Mouse (Mus musculus) liver, postnatal 0 days (tissue): ENCODE data around the gene Aspdh. TPM values are rescaled to one million over a fixed set of nuclear protein-coding genes. Genes with fewer than 3 reads are reported as not detected.

ENCODE experiments used
- ATAC-seq: fragments of 200-750 bp; cut with Nextera tagmentation; 2 replicates; pipeline ENCODE4 v1.8.0; 2017; ENCODE audit warnings: mild to moderate bottlenecking, moderate library complexity
- DNase-seq: peaks from one replicate; pipeline ENCODE4 v3.0.0-alpha.2; 2016
- H3K27ac ChIP-seq: fragments of 300-500 bp; sonication (generic); 2 replicates; pipeline ENCODE4 v1.5.1; 2014; ENCODE audit warnings: antibody characterized with exemption, moderate library complexity, mild to moderate bottlenecking, low read depth
- H3K27me3 ChIP-seq: fragments of 300-500 bp; sonication (generic); 2 replicates; pipeline ENCODE4 v1.6.1; 2014; ENCODE audit warnings: low read length, control low read depth, mixed read lengths; ENCODE audit not compliant: insufficient read depth
- H3K36me3 ChIP-seq: fragments of 300-500 bp; sonication (generic); replicated peaks from 2 replicates; pipeline ENCODE4 v1.6.1; 2014; ENCODE audit warnings: mild to moderate bottlenecking, control low read depth, low read length, moderate library complexity, mixed read lengths; ENCODE audit not compliant: insufficient read depth
- H3K4me1 ChIP-seq: fragments of 300-500 bp; sonication (generic); 2 replicates; pipeline ENCODE4 v1.6.1; 2014; ENCODE audit warnings: antibody characterized with exemption, mild to moderate bottlenecking, control low read depth; ENCODE audit not compliant: insufficient read depth
- H3K4me2 ChIP-seq: fragments of 300-500 bp; sonication (generic); 2 replicates; pipeline ENCODE4 v1.6.1; 2014; ENCODE audit warnings: low read depth, mild to moderate bottlenecking, low read length, moderate library complexity, mixed read lengths
- H3K4me3 ChIP-seq: fragments of 300-500 bp; sonication (generic); 2 replicates; pipeline ENCODE4 v1.5.1; 2014; ENCODE audit warnings: low read depth, low read length
- H3K9ac ChIP-seq: fragments of 300-500 bp; sonication (generic); replicated peaks from 2 replicates; pipeline ENCODE4 v1.6.1; 2014; ENCODE audit warnings: mild to moderate bottlenecking, moderate library complexity
- H3K9me3 ChIP-seq: fragments of 300-500 bp; sonication (generic); 2 replicates; pipeline ENCODE4 v1.6.1; 2016; ENCODE audit warnings: mild to moderate bottlenecking, control low read depth, low read length, mixed read lengths
- CTCF ChIP-seq: sonication (generic); IDR thresholded peaks from 2 replicates; pipeline ENCODE4 v1.5.1; 2016; ENCODE audit warnings: antibody characterized with exemption, low read depth
- EP300 ChIP-seq: IDR thresholded peaks from 2 replicates; pipeline ENCODE4 v1.6.1; 2016; ENCODE audit warnings: antibody characterized with exemption, low read depth, mild to moderate bottlenecking
- WGBS: fragments of 180-500 bp; shearing (Covaris S2); extraction: QIAGEN DNeasy Blood & Tissue Kit; methylation state at CpG from one replicate; pipeline ENCODE4 v1.1.7; 2014; ENCODE audit not compliant: insufficient replicate concordance; 5-methylcytosine and 5-hydroxymethylcytosine counted together
- polyA plus RNA-seq: library from polyadenylated mRNA; unstranded; fragments of >200 nt; fragmentation: Nextera tagmentation; extraction: Ambion mirVana; gene quantifications from 2 replicates; pipeline ENCODE4 v1.2.1, GENCODE M21; 2015

The Aspdh gene
- polyA plus RNA-seq, 1 experiment from 2014 or later, result 44.3 TPM

DNA sequence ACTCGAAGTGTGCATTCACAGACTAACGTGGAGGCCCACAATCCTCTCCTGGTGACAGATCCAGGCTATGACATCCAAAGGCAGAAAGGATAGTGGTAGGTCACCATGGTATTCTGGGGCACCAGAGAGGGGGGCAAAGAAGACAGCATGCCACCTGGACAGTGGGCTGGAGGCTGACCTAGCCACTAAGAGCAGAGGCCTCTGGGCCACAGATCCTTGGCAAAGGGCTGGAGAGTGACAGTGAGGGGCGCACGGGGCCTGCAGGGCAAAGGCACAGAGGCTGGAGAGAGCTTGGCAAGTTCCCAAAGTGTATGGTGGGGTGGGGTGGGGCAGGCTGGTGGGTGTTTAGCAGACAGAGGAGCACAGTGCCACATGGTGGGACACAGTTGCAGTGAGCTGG lies 25.1 kb downstream of the Aspdh start:
- WGBS, result 73% methylated on average over 4 of the region's 4 CpGs
- H3K4me2 ChIP-seq, result no peak overlapping the region
- TF ChIP-seq CTCF, result no peak
- TF ChIP-seq EP300, result no peak
- H3K4me3 ChIP-seq, result no peak overlapping the region
- no peak for ATAC-seq
- H3K9ac ChIP-seq, result no peak overlapping the region
- H3K27me3 ChIP-seq, result no peaks in the 10 kb centered on the region
- peaks cover 26% of the 10 kb centered on the region for H3K36me3 ChIP-seq
- peaks cover 6% of the 10 kb centered on the region for H3K4me1 ChIP-seq
- no peak overlapping the region for H3K27ac ChIP-seq
- H3K9me3 ChIP-seq, result no peaks in the 10 kb centered on the region
- peak; percentile 12 for DNase-seq

DNA sequence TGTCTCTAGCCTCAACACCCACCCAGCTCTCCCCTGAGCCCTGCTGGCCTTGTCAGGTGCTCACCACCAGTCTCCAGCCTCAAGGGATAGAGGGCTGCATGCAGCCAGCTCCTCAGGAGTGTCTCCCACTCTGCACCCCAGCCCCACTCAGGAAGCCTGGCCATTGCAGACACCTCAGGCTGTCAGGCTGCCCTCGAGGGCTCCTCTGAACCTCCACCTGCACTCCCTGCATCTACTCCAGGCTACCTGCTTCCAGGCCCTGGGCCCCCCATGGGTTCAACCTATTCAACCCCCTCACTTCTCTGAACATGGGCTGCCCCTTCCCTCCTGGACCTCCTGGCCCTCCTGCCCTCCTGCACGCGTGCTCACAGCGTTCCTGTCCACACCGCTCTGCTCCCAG lies 26.2 kb downstream of the Aspdh start:
- H3K4me1 ChIP-seq, result peaks cover 12% of the 10 kb centered on the region
- H3K36me3 ChIP-seq, result peaks cover 26% of the 10 kb centered on the region
- DNase-seq (peak; percentile 14), ATAC-seq (no peak)
- no peak overlapping the region for H3K4me3 ChIP-seq
- no peak overlapping the region for H3K4me2 ChIP-seq
- 97% methylated on average over 5 of the region's 5 CpGs for WGBS
- TF ChIP-seq EP300 (no peak), CTCF (no peak)
- H3K27ac ChIP-seq, result no peak overlapping the region
- no peaks in the 10 kb centered on the region for H3K9me3 ChIP-seq
- no peaks in the 10 kb centered on the region for H3K27me3 ChIP-seq
- no peak overlapping the region for H3K9ac ChIP-seq

DNA sequence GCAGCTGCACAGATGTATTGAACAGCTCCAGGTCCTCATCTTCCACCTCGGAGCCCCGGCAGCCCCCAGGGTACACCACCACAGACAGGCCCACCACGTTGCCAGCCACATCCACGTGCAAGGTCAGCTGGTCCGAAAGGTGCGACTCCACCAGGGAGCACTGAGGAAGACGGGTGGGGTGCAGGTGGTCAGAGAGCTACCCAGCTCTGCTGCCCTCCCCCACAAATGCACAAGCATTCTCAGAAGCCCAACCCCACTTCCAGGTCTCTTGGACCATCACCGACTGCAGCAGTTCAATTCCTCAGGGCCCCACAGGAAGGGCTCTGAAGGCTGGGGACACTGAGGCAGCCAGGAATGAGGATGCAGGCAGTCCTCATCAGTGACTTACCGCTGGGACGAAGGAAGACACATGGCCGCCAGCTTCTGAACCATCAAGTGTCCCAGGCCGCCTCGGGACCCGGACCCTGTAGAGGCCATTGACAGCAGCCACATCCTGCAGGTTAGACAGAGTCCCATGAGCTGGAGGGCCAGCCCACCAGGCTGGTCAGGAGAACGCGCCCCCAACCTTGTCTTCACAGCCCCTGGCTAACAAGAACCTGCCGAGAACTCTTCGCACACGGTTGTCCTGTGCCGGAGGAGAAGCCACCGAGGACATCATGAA lies 27.1 kb downstream of the Aspdh start:
- Histone ChIP-seq H3K4me1 (peaks cover 20% of the 10 kb centered on the region), H3K27ac (no peak overlapping the region), H3K27me3 (no peaks in the 10 kb centered on the region), H3K4me3 (no peak overlapping the region), H3K9ac (no peak overlapping the region), H3K36me3 (peaks cover 26% of the 10 kb centered on the region), H3K9me3 (no peaks in the 10 kb centered on the region), H3K4me2 (no peak overlapping the region)
- peak; percentile 13 for DNase-seq
- ATAC-seq, result no peak
- no peak for TF ChIP-seq EP300
- TF ChIP-seq CTCF, result no peak
- 89% methylated on average over 21 of the region's 21 CpGs for WGBS

DNA sequence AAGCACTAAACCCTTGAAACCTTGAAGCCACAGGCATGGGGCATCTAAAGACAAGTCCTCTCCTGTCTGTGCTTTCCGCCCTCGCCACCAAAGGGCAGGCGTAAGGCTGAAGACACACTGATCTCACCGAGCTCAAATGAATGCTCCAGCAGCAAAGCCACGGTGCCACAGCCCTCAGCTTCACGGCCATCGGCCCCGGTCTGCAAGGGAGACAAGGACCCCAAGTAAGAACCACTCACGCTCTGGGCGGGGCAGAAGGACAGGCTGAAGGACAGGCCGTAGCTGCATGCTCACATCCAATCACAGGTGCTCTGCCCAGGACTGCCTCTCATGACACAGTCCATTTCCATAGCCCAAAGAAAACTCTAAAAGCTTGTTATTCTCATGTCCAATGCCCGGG lies 29.5 kb downstream of the Aspdh start:
- TF ChIP-seq EP300, result no peak
- no peak for TF ChIP-seq CTCF
- peaks cover 25% of the 10 kb centered on the region for H3K36me3 ChIP-seq
- no peak overlapping the region for H3K9ac ChIP-seq
- no peak overlapping the region for H3K27ac ChIP-seq
- no peak for ATAC-seq
- H3K4me2 ChIP-seq, result 0 out of 2 replicates have a peak overlapping the region, but pooled peaks have one; percentile 81
- DNase-seq, result peak; percentile 14
- no peak overlapping the region for H3K4me3 ChIP-seq
- WGBS, result 86% methylated on average over 12 of the region's 12 CpGs
- H3K4me1 ChIP-seq, result peaks cover 24% of the 10 kb centered on the region
- H3K9me3 ChIP-seq, result no peaks in the 10 kb centered on the region
- no peaks in the 10 kb centered on the region for H3K27me3 ChIP-seq

DNA sequence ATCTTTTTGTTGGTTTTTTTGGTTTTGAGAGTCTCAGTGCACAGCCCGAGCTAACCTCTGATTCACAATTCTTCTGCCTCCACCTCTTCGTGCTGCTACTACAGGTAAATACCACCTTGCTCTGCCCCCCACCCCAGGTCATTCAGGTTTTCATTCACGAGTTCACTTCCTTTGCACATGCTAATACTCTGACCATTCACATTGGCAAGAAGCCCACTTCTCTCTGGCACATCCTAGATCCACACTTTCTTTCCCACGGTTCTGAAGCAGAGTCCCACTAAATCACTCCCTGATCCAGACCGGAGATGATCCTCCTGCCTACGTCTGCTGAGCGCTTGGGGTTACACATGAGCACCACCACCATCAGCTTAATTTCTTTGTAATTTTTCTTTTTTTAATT lies 29.9 kb downstream of the Aspdh start:
- Histone ChIP-seq H3K27me3 (no peaks in the 10 kb centered on the region), H3K9me3 (no peaks in the 10 kb centered on the region), H3K4me3 (peak overlapping the region; percentile 60), H3K36me3 (peaks cover 25% of the 10 kb centered on the region), H3K4me1 (peaks cover 24% of the 10 kb centered on the region), H3K4me2 (peak overlapping the region; percentile 81), H3K27ac (no peak overlapping the region), H3K9ac (peak overlapping the region; percentile 70)
- ATAC-seq, result no peak
- 80% methylated on average over 7 of the region's 7 CpGs for WGBS
- no peak for TF ChIP-seq EP300
- TF ChIP-seq CTCF, result no peak
- peak; percentile 11 for DNase-seq

DNA sequence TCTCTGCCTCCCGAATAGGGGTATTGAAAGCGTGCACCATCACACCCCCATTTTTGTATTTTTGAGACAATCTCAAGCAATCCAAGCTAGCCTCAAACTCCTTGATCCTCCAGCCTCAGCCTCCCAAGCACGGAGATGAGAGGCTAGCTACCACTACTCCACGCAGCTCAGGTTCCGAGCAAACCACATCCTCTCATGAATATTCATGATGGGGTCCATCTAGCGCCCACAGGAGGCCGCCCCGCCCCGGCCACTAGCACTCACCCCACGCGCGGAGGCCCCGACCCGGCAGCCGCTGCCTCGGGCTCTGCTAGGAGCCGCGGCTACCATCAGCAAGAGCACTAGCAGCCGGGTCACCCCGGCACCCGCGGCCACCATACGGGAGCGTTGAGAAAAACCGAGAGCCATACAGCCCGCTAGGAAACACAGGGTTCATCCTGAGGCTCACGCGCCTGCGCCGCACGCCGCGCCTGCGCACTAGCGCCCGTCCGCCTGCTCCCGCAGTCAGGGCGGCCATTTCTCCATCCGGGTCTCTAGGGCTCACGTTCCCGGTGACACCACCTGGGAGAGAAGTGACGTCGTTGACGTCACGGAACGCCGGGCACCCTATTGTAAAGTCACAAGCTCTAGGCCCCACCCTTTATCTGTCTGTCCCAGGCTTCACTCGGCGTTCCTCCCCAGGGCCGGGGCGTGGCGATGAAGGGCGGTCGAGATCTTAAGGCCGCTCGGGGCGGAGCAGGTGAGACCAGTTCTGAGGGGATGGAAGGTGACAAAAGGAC lies 31.0 kb downstream of the Aspdh start, which contains the start of the genes Emc10 and Fam71e1:
Gene Emc10, minus strand, starts transcription at position 538 of the 779 bp plus-strand sequence.
Gene Fam71e1, plus strand, starts transcription at position 590 of the 779 bp plus-strand sequence.
- H3K27me3 ChIP-seq, result no peaks in the 10 kb centered on the region
- H3K9ac ChIP-seq, result peak within 1 kb of the TSS; percentile 70
- H3K9me3 ChIP-seq, result no peaks in the 10 kb centered on the region
- ATAC-seq (peak; percentile 96), DNase-seq (peak; percentile 97)
- H3K27ac ChIP-seq, result peak within 1 kb of the TSS; percentile 95
- H3K4me3 ChIP-seq, result peak within 1 kb of the TSS; percentile 60
- TF ChIP-seq CTCF, result peak; percentile 21; the same call in 1 of the 2 replicates
- no peak; the same call in 1 of the 2 replicates for TF ChIP-seq EP300
- WGBS, result under 1% methylated on average over 58 of the region's 58 CpGs
- H3K4me1 ChIP-seq, result peaks cover 24% of the 10 kb centered on the region
- H3K36me3 ChIP-seq, result peaks cover 17% of the 10 kb centered on the region
- peak within 1 kb of the TSS; percentile 81 for H3K4me2 ChIP-seq
